Mouse (Mus musculus): Measurements from ENCODE around the gene Camk2n2.

Camk2n2 gene

GRCm38 (mm10) chr16:20610501-20611356 lies 10.4 kb downstream of the Camk2n2 start:
- DNase-seq (ENCODE audit: low spot score): no peak

- DNase-seq (ENCODE audit: low spot score): no peak
Measured at GRCm38 (mm10) chr16:20604705-20605104, 16.4 kb downstream of the Camk2n2 start.

DNA sequence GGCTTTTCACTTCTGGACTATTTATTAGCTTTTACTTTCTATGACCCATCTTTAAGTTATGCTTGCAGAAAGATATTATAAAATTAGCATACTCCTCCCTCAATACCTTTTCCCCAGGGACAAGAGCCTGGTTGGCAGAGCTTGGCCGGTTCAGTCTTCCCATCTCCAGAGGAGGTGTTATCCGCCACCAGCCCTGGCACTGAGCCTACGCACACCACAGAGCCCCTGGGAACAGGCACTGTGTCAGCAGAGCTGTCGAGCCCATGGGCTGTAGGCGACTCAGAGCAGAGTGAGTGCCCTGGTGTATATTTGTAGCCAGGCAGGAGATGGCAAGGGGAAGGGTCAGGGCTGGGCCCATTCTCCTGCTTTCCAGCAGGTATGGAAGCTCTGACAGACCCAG lies 20.6 kb downstream of the Camk2n2 start:
- no peak for DNase-seq (ENCODE audit: low spot score)

DNA sequence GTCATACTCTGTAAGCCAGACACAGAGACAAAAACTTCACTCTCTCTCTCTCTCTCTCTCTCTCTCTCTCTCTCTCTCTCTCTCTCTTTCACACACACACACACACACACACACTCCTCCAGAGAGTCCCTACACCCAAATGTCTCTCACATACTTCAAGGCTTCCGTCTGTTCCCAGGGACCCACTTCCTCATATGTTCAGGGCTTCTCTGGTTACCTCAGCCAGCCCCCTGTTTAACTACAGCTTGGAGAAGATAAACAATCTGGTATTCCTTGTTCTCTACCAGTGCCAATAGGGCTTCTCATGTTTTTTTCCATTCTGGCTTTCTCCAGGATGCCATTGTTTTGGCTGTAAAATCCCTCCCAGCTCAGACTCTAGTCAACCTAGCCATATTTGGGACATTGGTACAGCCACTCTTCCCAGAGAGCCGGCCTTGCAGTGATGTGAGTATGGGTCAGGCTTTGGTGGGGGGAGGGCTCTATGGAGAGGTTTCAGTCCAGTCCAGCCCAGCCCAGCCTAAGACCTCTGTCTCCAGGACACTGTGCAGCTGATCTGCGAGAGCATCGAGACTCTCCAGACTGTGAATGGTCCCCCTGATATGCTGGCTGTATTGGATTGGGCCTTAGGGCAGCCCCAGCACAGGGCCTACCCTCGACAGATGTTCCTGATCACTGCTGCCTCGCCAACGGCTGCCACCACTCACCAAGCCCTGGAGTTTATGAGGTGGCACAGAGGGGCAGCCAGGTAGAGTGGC lies 24.2 kb downstream of the Camk2n2 start:
- DNase-seq (ENCODE audit: low spot score): no peak

DNA sequence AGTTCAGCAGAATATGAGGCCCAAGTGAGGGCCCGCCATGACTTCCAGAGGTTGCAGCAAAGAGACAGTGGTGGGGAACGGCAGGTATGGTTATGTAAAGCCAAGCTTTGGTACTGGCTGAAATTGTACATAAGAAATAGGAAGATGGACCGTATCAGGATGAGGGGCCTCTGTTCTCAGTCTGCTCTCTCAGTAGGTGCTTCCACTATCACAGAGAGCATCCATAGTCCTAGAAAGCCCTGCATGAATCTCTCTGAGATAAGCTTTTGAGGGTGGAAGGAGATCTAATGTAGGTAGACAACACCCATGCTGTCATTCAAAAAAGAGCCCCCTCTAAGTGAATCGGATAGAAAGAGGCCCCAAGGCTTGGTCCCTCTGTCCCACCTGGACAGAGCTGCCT lies 25.4 kb downstream of the Camk2n2 start:
- DNase-seq (ENCODE audit: low spot score): no peak

DNA sequence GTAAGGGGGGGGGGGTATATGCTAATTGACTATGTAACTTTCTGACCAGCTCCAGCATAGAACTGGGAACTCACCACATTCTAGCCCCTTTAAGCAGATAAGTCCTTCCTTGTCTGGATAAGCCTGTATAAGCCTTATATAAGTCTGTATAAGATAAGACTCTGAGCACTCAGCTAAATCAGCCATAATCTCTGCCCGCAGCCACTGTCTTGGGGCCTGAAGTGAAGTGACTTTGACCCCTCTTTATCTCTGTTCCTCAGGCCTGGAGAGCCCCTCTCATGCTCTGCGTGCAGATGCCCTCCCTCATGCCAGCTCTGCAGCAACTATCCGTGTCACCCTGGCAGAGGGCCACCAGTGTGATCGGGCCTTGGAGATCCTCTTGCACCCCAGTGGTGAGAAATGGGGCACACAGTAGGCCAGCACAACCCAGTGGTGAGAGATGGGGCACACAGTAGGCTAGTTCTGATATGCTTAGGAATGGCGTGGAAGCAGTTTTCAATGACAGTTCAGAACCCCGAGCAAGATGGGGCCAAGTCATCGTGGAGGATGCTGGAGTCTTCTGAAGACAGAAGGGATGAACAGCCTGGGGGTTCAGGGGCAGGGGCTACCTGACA lies 25.9 kb downstream of the Camk2n2 start:
- DNase-seq (ENCODE audit: low spot score): no peak

DNA sequence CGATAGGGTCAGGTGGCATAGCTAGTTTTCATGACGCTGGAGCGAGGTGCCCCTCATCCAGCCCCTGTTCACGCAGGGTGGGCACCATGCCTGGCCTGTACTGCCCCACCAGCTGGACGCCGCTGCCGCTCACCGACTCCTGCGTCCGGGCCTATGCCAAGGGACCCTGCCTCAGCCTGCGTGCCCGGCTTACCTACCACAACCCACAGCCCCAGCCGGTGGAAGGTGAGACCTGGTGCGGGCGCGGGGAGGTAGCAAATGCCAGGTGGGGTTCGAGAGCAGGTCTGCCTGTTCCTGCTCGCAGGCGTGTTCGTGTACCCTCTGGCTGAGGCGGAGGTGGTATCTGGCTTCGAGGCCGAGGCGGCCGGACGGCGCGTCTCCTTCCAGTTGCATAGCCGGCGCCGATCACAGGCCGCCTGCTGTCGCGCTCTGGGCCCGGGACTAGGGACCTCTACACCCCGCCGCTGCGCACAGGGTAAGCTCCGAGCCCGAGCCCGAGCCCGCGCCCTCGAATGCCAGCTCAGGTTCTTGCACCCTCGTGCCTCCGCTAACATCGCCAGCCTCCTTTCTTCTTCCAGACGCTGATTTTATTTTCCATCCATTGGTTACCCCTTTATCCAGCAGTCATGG lies 29.9 kb downstream of the Camk2n2 start:
- DNase-seq (ENCODE audit: low spot score): no peak

DNA sequence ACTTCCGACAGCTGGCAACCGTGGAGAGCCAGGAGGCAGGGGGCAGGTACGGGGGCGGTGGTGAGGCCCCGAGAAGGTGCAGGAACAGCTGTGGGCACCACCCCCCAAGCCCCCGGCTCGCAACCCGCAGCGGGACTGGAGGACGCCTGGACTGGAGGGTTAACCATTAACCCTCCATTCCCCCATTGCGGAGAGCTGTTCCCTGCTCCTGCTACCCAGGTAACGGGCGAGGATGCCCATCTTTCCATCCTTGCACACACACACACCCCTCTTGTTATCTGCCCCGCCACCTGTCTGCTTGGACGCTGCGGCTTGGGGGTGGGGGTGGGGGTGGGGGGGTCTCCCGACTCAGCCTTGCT lies 30.4 kb downstream of the Camk2n2 start:
- DNase-seq (ENCODE audit: low spot score): no peak

DNA sequence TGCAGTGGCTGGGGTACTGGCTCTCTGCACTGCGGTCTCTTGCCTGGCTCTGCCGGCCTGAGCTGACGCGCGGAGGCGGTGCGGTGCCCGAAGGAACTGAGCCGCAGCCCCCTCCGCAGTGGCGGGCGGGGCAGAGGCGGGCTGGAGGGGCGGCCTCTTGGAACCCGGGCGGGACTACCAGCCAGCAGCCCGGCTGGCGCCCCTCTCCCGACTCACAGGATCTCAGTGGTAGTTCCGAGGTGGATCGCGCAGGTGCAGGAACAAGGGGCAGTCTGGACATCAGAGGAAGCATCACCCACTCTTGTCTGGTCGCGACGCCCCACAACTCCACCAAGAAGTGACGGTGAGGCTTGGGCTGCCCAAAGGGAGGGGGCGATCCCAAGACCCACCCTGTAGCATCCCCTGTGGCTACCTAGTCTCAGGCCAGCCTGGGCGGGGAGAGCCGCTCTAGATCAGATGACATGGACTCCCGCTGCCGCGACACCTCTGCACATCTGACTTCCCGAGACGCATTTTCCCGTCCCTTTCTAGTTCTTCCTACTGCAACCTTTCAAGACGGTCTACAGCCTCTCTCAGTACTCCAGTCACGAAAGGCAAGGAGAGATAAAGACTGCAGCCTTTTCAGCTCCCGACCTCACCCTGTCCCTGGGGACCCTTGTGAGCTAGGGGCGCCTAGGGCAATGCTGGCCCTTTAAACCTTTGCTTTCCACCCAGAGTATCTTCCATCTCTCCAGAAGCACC lies 31.0 kb downstream of the Camk2n2 start:
- DNase-seq (ENCODE audit: low spot score): no peak

DNA sequence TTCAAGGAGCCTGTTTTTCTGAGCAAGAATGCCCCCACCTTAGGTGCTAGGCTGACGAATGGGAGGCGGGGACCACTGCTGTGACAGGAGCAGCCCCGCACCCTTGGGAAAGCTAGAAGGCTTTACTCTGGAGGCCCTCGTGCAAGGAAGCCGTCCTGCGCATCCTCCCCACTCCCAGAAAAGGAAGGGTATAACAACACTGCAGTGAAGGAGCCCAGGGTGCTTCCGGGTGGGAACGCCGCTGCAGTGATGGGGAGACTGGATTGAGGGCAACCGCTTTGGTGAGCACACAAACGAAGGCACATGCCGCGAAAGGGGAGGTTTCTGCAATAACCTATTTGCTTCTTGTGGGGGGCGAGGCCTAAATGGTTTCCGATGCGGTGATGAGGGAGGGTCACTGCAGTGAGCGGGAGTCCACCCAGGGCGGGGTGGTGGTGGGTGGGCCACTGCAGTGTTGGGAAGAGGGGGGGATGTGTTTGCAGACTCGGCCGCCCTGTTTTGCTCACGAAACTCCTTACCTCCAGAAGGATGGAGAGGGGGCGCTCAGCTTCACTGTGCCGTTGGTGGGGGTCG lies 31.6 kb downstream of the Camk2n2 start, which contains the start of gene Vwa5b2:
Gene Vwa5b2, plus strand, starts transcription at position 106 of the 573 bp plus-strand sequence.
- DNase-seq (ENCODE audit: low spot score): no peak

Data from left cerebral cortex, adult 11 months (tissue).